ENCODE assay signal across 24 mouse cellular contexts in the genomic region with DNA sequence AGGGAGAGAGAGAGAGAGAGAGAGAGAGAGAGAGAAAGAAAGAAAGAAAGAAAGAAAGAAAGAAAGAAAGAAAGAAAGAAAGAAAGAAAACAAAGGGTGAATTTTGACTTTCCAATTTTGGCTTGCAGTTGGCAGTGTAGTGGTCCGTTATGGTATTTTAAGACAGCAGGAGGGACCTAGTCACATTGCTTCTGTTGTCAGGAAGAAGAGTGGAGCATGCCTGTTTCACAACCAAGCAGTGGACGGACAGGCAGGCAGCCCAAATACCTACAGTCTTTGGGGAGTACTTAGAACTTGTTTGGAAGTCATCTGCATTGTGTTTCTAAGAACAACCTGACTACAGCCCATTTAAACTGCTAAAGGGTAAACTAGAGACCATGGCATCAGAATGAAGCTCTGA. TPM values are rescaled to one million over a fixed set of nuclear protein-coding genes. Genes with fewer than 3 reads are reported as not detected.
A peak's percentile ranks its signal among the peaks of the same experiment; 100 is the strongest.
DNase-seq lines count a peak whose midpoint lies in the region; ATAC-seq and TF ChIP-seq lines count a peak whose summit lies in the region.
"Had no signal": no experiment of that assay in that cellular context is flagged by ENCODE, and none has a peak within 500 bp of the region (broad histone marks: within the 10 kb centered on the region; RNA-seq: fewer than 3 reads in every experiment).

No protein-coding gene starts in this region.

- no peak overlapping the region for H3K9ac ChIP-seq in heart, adult 2 months (ENCODE audit: low read depth, low read length)
- no peak overlapping the region for H3K9ac ChIP-seq in lung, embryonic 15.5 days
- H3K9ac ChIP-seq: embryonic facial prominence, embryonic 15.5 days; heart, embryonic 15.5 days; hindbrain, embryonic 12.5 days had no signal

- H3K4me1 ChIP-seq in heart, adult 2 months (ENCODE audit: control insufficient read depth, insufficient read depth, low read length) = peaks cover 2% of the 10 kb centered on the region
- peaks cover 10% of the 10 kb centered on the region; the same call in 1 of the 2 replicates for H3K4me1 ChIP-seq in kidney, adult 2 months (ENCODE audit: control insufficient read depth, insufficient read depth, low read length)
- H3K4me1 ChIP-seq in lung, embryonic 15.5 days = peaks cover 41% of the 10 kb centered on the region

- ATAC-seq in lung, embryonic 15.5 days (ENCODE audit: borderline replicate concordance, extremely low read depth, low FRiP score, low TSS enrichment) = no peak
- ATAC-seq: activated CD4-positive, CD25-positive, alpha-beta regulatory T cell, adult 4 months; forebrain, embryonic 14.5 days; inflammation-experienced regulatory T-cells, adult 6 months; intestine, postnatal 0 days; Patski had no signal

- H3K27ac ChIP-seq in heart, adult 2 months = peak overlapping the region; percentile 26
- H3K27ac ChIP-seq in kidney, adult 2 months (ENCODE audit: insufficient read depth, low read depth, low read length) = peak overlapping the region; percentile 67; the same call in 1 of the 2 replicates
- H3K27ac ChIP-seq in lung, embryonic 15.5 days = peak overlapping the region; percentile 33; the same call in 1 of the 2 replicates
- H3K27ac ChIP-seq: embryonic facial prominence, embryonic 15.5 days; forebrain, embryonic 10.5 days; heart, embryonic 15.5 days; hindbrain, embryonic 12.5 days had no signal

- intact Hi-C loops in heart, adult 2 months (cut with DNase I) = no loop called here
- intact Hi-C loops in heart, postnatal 14 days (cut with DNase I) = no loop called here

- peaks cover 6% of the 10 kb centered on the region for H3K36me3 ChIP-seq in heart, adult 2 months (ENCODE audit: control insufficient read depth, insufficient read depth, low read length)
- no peaks in the 10 kb centered on the region for H3K36me3 ChIP-seq in kidney, adult 2 months (ENCODE audit: control insufficient read depth, insufficient read depth, low read length)
- H3K36me3 ChIP-seq in lung, embryonic 15.5 days = no peaks in the 10 kb centered on the region
- H3K36me3 ChIP-seq: embryonic facial prominence, embryonic 15.5 days; heart, embryonic 15.5 days; hindbrain, embryonic 12.5 days had no signal

- no peak for DNase-seq in heart, adult 2 months
- DNase-seq in heart, postnatal 14 days = no peak
- DNase-seq in kidney, adult 2 months = no peak
- no peak for DNase-seq in kidney, postnatal 36 days
- DNase-seq in lung, postnatal 4 days = no peak
- DNase-seq in skeletal muscle tissue, adult 2 months (ENCODE audit: low read depth, low spot score) = peak; percentile 30
- no peak for DNase-seq in frontal cortex, adult 2 months (ENCODE audit: extremely low spot score in 1 of 2, low spot score in 1 of 2)
- DNase-seq: adrenal gland, postnatal 25 days; cerebellum, adult 2 months; embryo, embryonic 11 days; gastrocnemius, postnatal 25 days; heart, postnatal 4 days had no signal

- H3K27me3 ChIP-seq in heart, adult 2 months (ENCODE audit: control insufficient read depth, insufficient read depth, low read length) = no peaks in the 10 kb centered on the region
- no peaks in the 10 kb centered on the region for H3K27me3 ChIP-seq in kidney, adult 2 months (replicated peaks; ENCODE audit: control insufficient read depth, insufficient read depth, low read length)
- no peaks in the 10 kb centered on the region for H3K27me3 ChIP-seq in lung, embryonic 15.5 days
- H3K27me3 ChIP-seq: CH12.LX; embryonic facial prominence, embryonic 15.5 days; heart, embryonic 15.5 days; hindbrain, embryonic 12.5 days; Patski had no signal

- no peak overlapping the region for H3K4me3 ChIP-seq in heart, adult 2 months
- no peak overlapping the region for H3K4me3 ChIP-seq in kidney, adult 2 months (ENCODE audit: insufficient read depth, low read depth, low read length)
- H3K4me3 ChIP-seq in lung, embryonic 15.5 days = no peak overlapping the region
- H3K4me3 ChIP-seq: embryonic facial prominence, embryonic 15.5 days; erythroblast, embryonic 14.5 days; forebrain, embryonic 10.5 days; heart, embryonic 15.5 days; hindbrain, embryonic 12.5 days had no signal

- WGBS in heart, adult 2 months = 10% methylated on average over 2 of the region's 2 CpGs
- WGBS in kidney, adult 2 months = 56% methylated on average over 2 of the region's 2 CpGs
- 41% methylated on average over 2 of the region's 2 CpGs for WGBS in lung, embryonic 15.5 days

- H3K79me2 ChIP-seq in heart, adult 2 months (replicated peaks; ENCODE audit: control insufficient read depth, insufficient read depth, low read length) = no peaks in the 10 kb centered on the region

- H3K9me3 ChIP-seq in lung, embryonic 15.5 days = no peaks in the 10 kb centered on the region
- H3K9me3 ChIP-seq: embryonic facial prominence, embryonic 15.5 days; forebrain, embryonic 10.5 days; heart, embryonic 15.5 days; hindbrain, embryonic 12.5 days had no signal

- 0 out of 2 replicates have a peak, but pooled peaks have one; percentile 43 for TF ChIP-seq EP300 in heart, adult 2 months (IDR thresholded peaks at IDR 0.05; ENCODE audit: insufficient read depth, low read depth, low read length)

- TF ChIP-seq POLR2A in heart, adult 2 months (IDR thresholded peaks at IDR 0.05; ENCODE audit: insufficient read depth, low read depth, low read length) = no peak
- TF ChIP-seq POLR2A in kidney, adult 2 months (IDR thresholded peaks at IDR 0.05; ENCODE audit: low read depth, low read length) = no peak

- no peak overlapping the region for H3K4me2 ChIP-seq in lung, embryonic 15.5 days
- H3K4me2 ChIP-seq: embryonic facial prominence, embryonic 15.5 days; heart, embryonic 15.5 days; hindbrain, embryonic 12.5 days had no signal

- no peak for TF ChIP-seq CTCF in heart, adult 2 months (IDR thresholded peaks at IDR 0.05)
- TF ChIP-seq CTCF in kidney, adult 2 months (conservative IDR thresholded peaks at IDR 0.05; ENCODE audit: insufficient read depth, insufficient read length, low read depth, low read length) = no peak

RNA-seq across cellular contexts. Expression of gene Alg14, which starts 47.1 kb away (rescaled TPM):
- 10 to 100 TPM in 1 of 2 experiments, 1 to 10 TPM in 1; 9.1 to 10.4 TPM for total RNA-seq in heart, adult 2 months (2021)
- 12.5 and 19.9 TPM in 2 replicates for polyA plus RNA-seq in heart, adult 2 months (2012; rRNA removed)
- 10 to 100 TPM; 14.4 to 15.1 TPM for total RNA-seq in heart, postnatal 14 days (2021)
- polyA plus RNA-seq in kidney, adult 2 months (2012; rRNA removed) = 19.8 and 22.9 TPM in 2 replicates
- 44.5 and 46.0 TPM in 2 replicates for polyA plus RNA-seq in lung, embryonic 15.5 days (2015; fragmentation: Nextera tagmentation; extraction: Ambion mirVana)
- 14.5 and 15.2 TPM in 2 replicates for polyA plus RNA-seq in frontal cortex, adult 2 months (2012; rRNA removed)

RNA-seq across cellular contexts. Expression of gene Tmem56, which starts 55.8 kb away (rescaled TPM):
- 1 to 10 TPM in 1 of 2 experiments, under 1 TPM in 1; 0.99 to 2.9 TPM for total RNA-seq in heart, adult 2 months (2021)
- polyA plus RNA-seq in heart, adult 2 months (2012; rRNA removed) = 0.68 and 2.0 TPM in 2 replicates
- 1 to 10 TPM in 1 of 2 experiments, under 1 TPM in 1; 1.00 to 1.4 TPM for total RNA-seq in heart, postnatal 14 days (2021)
- 2.5 and 2.7 TPM in 2 replicates for polyA plus RNA-seq in kidney, adult 2 months (2012; rRNA removed)
- 0.36 and 0.40 TPM in 2 replicates for polyA plus RNA-seq in lung, embryonic 15.5 days (2015; fragmentation: Nextera tagmentation; extraction: Ambion mirVana)
- polyA plus RNA-seq in frontal cortex, adult 2 months (2012; rRNA removed) = 16.7 and 16.9 TPM in 2 replicates
- total RNA-seq: CH12.LX had no signal
- polyA plus RNA-seq: inflammation-experienced regulatory T-cells, adult 6 months had no signal
